Mouse (Mus musculus): ENCODE data around the gene Sntg2. TPM values are rescaled to one million over a fixed set of nuclear protein-coding genes. Genes with fewer than 3 reads are reported as not detected.

Gene Sntg2
- polyA plus RNA-seq, 1 experiment from 2014 or later = 1.7 TPM

- no peaks in the 10 kb centered on the region for H3K27me3 ChIP-seq (ENCODE audit: insufficient read depth, poor library complexity, severe bottlenecking)
- no peak for DNase-seq (ENCODE audit: low spot score)
- 85% methylated on average over 2 of the region's 2 CpGs for WGBS
- H3K36me3 ChIP-seq = no peaks in the 10 kb centered on the region
- H3K9me3 ChIP-seq = no peaks in the 10 kb centered on the region
- H3K27ac ChIP-seq = no peak overlapping the region
- no peak overlapping the region for H3K4me3 ChIP-seq
- H3K4me1 ChIP-seq = no peaks in the 10 kb centered on the region
Measured at GRCm38 (mm10) chr12:30177529-30177928, 195.6 kb downstream of the Sntg2 start.

GRCm38 (mm10) chr12:30168491-30168890, 204.7 kb downstream of the Sntg2 start:
- no peaks in the 10 kb centered on the region for H3K4me1 ChIP-seq
- no peak overlapping the region for H3K27ac ChIP-seq
- WGBS = 79% methylated on average over 3 of the region's 3 CpGs
- no peak overlapping the region for H3K4me3 ChIP-seq
- DNase-seq (ENCODE audit: low spot score) = no peak
- no peaks in the 10 kb centered on the region for H3K36me3 ChIP-seq
- H3K9me3 ChIP-seq = no peaks in the 10 kb centered on the region
- H3K27me3 ChIP-seq (ENCODE audit: insufficient read depth, poor library complexity, severe bottlenecking) = no peaks in the 10 kb centered on the region

- no peaks in the 10 kb centered on the region for H3K36me3 ChIP-seq
- no peak overlapping the region for H3K27ac ChIP-seq
- H3K4me1 ChIP-seq = peaks cover 4% of the 10 kb centered on the region; the same call in 1 of the 2 replicates
- no peaks in the 10 kb centered on the region for H3K27me3 ChIP-seq (ENCODE audit: insufficient read depth, poor library complexity, severe bottlenecking)
- H3K9me3 ChIP-seq = no peaks in the 10 kb centered on the region
- no peak for DNase-seq (ENCODE audit: low spot score)
- no peak overlapping the region for H3K4me3 ChIP-seq
- WGBS = 75% methylated on average over 5 of the region's 5 CpGs
Measured at GRCm38 (mm10) chr12:30164538-30164937, 208.6 kb downstream of the Sntg2 start.

DNA sequence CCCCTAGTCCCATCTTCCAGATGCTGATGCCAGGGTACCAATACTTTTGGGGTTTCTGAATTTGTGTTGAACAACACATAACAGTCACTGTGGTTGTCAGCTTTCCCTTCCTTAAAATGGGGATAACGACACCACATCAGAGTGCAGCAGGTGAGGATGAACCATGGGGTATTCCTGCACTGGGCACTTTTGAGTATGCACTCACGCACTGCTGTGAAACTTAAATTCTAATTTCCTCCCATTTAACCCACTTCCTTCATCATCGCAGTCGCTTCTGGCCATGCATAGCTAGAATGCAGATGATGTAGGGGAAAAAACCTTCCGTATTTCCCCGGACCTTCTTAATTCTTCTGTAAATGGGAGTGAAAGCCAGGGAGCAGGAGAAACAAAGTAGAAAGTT, 209.2 kb downstream of the Sntg2 start:
- no peak for DNase-seq (ENCODE audit: low spot score)
- H3K4me1 ChIP-seq = peaks cover 4% of the 10 kb centered on the region; the same call in 1 of the 2 replicates
- WGBS = 89% methylated on average over 6 of the region's 6 CpGs
- no peaks in the 10 kb centered on the region for H3K9me3 ChIP-seq
- H3K4me3 ChIP-seq = no peak overlapping the region
- H3K27ac ChIP-seq = no peak overlapping the region
- H3K36me3 ChIP-seq = no peaks in the 10 kb centered on the region
- H3K27me3 ChIP-seq (ENCODE audit: insufficient read depth, poor library complexity, severe bottlenecking) = no peaks in the 10 kb centered on the region

GRCm38 (mm10) chr12:30161731-30162406, 211.3 kb downstream of the Sntg2 start:
- H3K4me1 ChIP-seq = peaks cover 4% of the 10 kb centered on the region; the same call in 1 of the 2 replicates
- 89% methylated on average over 5 of the region's 5 CpGs for WGBS
- H3K27ac ChIP-seq = no peak overlapping the region
- no peaks in the 10 kb centered on the region for H3K27me3 ChIP-seq (ENCODE audit: insufficient read depth, poor library complexity, severe bottlenecking)
- H3K9me3 ChIP-seq = 0 out of 2 replicates have a peak, but pooled peaks cover 3% of the 10 kb centered on the region
- no peaks in the 10 kb centered on the region for H3K36me3 ChIP-seq
- DNase-seq (ENCODE audit: low spot score) = no peak
- no peak overlapping the region for H3K4me3 ChIP-seq

- 83% methylated on average over 3 of the region's 3 CpGs for WGBS
- DNase-seq (ENCODE audit: low spot score) = no peak
Measured at GRCm38 (mm10) chr12:30160475-30160874, 212.7 kb downstream of the Sntg2 start.

GRCm38 (mm10) chr12:30159788-30160187, 213.4 kb downstream of the Sntg2 start:
- WGBS = 81% methylated on average over 8 of the region's 8 CpGs
- Histone ChIP-seq H3K27ac (no peak overlapping the region), H3K9me3 (0 out of 2 replicates have a peak, but pooled peaks cover 3% of the 10 kb centered on the region), H3K4me3 (no peak overlapping the region), H3K36me3 (no peaks in the 10 kb centered on the region), H3K27me3 (ENCODE audit: insufficient read depth, poor library complexity, severe bottlenecking) (no peaks in the 10 kb centered on the region), H3K4me1 (peaks cover 4% of the 10 kb centered on the region; the same call in 1 of the 2 replicates)
- DNase-seq (ENCODE audit: low spot score) = no peak

More at GRCm38 (mm10) chr12:30160475-30160874, 212.7 kb downstream of the Sntg2 start:
- H3K27ac ChIP-seq = no peak overlapping the region
- no peak overlapping the region for H3K4me3 ChIP-seq
- 0 out of 2 replicates have a peak, but pooled peaks cover 3% of the 10 kb centered on the region for H3K9me3 ChIP-seq
- H3K36me3 ChIP-seq = no peaks in the 10 kb centered on the region
- H3K4me1 ChIP-seq = peaks cover 4% of the 10 kb centered on the region; the same call in 1 of the 2 replicates
- H3K27me3 ChIP-seq (ENCODE audit: insufficient read depth, poor library complexity, severe bottlenecking) = no peaks in the 10 kb centered on the region

- no peak for DNase-seq (ENCODE audit: low spot score)
- Histone ChIP-seq H3K9me3 (0 out of 2 replicates have a peak, but pooled peaks cover 3% of the 10 kb centered on the region), H3K4me3 (no peak overlapping the region), H3K4me1 (no peaks in the 10 kb centered on the region), H3K27me3 (ENCODE audit: insufficient read depth, poor library complexity, severe bottlenecking) (no peaks in the 10 kb centered on the region), H3K36me3 (no peaks in the 10 kb centered on the region), H3K27ac (no peak overlapping the region)
- WGBS = 68% methylated on average over 7 of the region's 7 CpGs
Measured at GRCm38 (mm10) chr12:30154079-30154673, 219.0 kb downstream of the Sntg2 start.

- Histone ChIP-seq H3K4me1 (no peaks in the 10 kb centered on the region), H3K27ac (no peak overlapping the region), H3K36me3 (no peaks in the 10 kb centered on the region), H3K27me3 (ENCODE audit: insufficient read depth, poor library complexity, severe bottlenecking) (no peaks in the 10 kb centered on the region), H3K9me3 (no peaks in the 10 kb centered on the region), H3K4me3 (no peak overlapping the region)
- DNase-seq (ENCODE audit: low spot score) = no peak
- WGBS = 66% methylated on average over 3 of the region's 3 CpGs
Measured at GRCm38 (mm10) chr12:30142085-30142484, 231.1 kb downstream of the Sntg2 start.

- Histone ChIP-seq H3K27ac (no peak within 1 kb of the TSS), H3K36me3 (no peaks in the 10 kb centered on the region), H3K4me1 (no peaks in the 10 kb centered on the region), H3K27me3 (ENCODE audit: insufficient read depth, poor library complexity, severe bottlenecking) (no peaks in the 10 kb centered on the region), H3K9me3 (no peaks in the 10 kb centered on the region), H3K4me3 (no peak within 1 kb of the TSS)
- WGBS = 84% methylated on average over 4 of the region's 4 CpGs
- no peak for DNase-seq (ENCODE audit: low spot score)
Measured at GRCm38 (mm10) chr12:30132524-30132923, 240.7 kb downstream of the Sntg2 start, which contains the start of gene Tpo. Gene Tpo (minus strand): TSS chr12:30132624.

- H3K4me1 ChIP-seq = no peaks in the 10 kb centered on the region
- no peaks in the 10 kb centered on the region for H3K36me3 ChIP-seq
- H3K27ac ChIP-seq = no peak overlapping the region
- H3K27me3 ChIP-seq (ENCODE audit: insufficient read depth, poor library complexity, severe bottlenecking) = no peaks in the 10 kb centered on the region
- H3K4me3 ChIP-seq = no peak overlapping the region
- no peak for DNase-seq (ENCODE audit: low spot score)
- H3K9me3 ChIP-seq = no peaks in the 10 kb centered on the region
- WGBS = 81% methylated on average over 6 of the region's 6 CpGs
Measured at GRCm38 (mm10) chr12:30129411-30129716, 243.8 kb downstream of the Sntg2 start.

DNA sequence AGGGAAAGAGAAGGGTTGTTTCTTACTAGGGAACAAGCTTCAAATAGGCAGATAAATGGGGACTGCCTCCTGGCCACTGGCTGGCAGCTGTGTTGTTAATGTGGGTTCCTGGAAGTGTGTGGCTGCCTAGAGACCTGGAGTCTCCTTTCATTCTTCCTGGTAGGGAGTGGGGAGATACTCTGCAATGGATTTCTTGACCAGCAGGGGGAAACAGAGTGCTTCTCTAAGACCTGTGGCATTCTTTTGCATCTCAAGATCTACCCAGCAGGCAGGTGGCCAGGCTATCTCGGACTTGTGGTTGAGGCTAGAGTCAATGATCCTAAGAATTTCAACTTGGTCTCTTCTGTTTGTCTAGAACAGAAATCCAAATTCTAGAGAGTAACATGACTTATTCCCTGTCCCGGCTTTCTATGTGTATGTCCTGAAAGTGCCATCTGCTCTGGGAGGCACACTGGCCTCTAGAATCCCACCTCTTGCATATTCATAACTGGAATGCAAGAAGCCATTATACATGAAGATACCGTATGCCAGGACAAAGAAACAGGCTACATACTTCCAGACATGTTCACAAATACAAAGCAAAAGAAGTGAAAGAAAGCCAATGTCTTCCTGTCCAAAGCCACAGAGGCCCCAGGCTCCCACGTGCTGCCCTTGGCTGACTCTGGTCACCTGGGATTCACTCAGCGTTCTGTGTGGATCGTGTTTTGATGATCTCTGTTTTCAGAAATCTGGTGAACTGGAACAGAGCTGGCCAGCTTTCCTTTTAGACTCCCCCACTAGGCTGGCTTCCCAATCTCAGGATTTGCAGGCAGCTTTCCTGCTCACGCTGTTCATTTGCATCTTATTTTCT, 244.4 kb downstream of the Sntg2 start:
- no peaks in the 10 kb centered on the region for H3K36me3 ChIP-seq
- no peak overlapping the region for H3K27ac ChIP-seq
- 60% methylated on average over 7 of the region's 7 CpGs for WGBS
- DNase-seq (ENCODE audit: low spot score) = no peak
- H3K4me1 ChIP-seq = no peaks in the 10 kb centered on the region
- H3K27me3 ChIP-seq (ENCODE audit: insufficient read depth, poor library complexity, severe bottlenecking) = no peaks in the 10 kb centered on the region
- H3K9me3 ChIP-seq = no peaks in the 10 kb centered on the region
- no peak overlapping the region for H3K4me3 ChIP-seq

Measured in heart, embryonic 10.5 days (tissue).